Mouse (Mus musculus) spleen, postnatal 4 days (tissue): ENCODE data around the gene Med11.
A peak's percentile ranks its signal among the peaks of the same experiment; 100 is the strongest.
"Not testable (repeated sequence)": the region's sequence is repeated elsewhere in the genome, so short reads cannot be mapped to it uniquely, and the experiment has no call there.

Source experiments
- DNase-seq, 2 experiments: peaks; one replicate each; pipeline ENCODE4 v3.0.0; 2022; ENCODE audit warnings: low spot score in 2 of 2

Gene Med11

DNA sequence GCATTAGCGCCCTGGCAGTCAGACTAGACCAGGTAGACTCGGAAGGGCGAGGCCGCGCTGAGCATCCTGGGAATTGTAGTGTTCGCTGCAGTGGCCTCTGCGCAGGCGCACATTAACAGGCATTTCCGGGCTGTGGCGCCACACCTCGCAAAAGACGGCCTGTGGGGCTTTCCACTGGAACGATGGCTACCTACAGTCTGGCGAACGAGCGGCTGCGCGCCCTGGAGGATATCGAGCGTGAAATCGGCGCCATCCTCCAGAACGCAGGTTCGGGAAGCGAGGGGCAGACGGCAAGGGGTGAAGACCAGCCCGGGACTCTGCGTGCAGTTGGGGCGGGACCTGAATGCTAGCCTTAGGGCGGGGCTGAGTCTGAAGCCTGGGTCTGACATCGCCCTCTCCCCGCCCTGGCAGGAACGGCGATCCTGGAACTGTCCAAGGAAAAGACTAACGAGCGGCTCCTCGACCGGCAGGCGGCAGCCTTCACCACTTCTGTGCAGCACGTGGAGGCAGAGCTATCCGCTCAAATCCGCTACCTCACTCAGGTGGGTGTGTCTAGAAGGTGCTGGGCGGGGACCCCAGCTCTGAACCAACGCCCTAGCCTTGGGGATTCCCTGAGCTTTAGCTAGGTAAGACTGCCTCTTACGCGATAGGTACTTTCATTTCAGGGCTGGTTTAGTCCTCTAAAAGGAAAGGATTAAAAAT lies at the start of gene Med11:
Gene Med11, plus strand, starts transcription at position 123 of the 702 bp plus-strand sequence.
- DNase-seq, result peak; percentile 92 to 96

DNA sequence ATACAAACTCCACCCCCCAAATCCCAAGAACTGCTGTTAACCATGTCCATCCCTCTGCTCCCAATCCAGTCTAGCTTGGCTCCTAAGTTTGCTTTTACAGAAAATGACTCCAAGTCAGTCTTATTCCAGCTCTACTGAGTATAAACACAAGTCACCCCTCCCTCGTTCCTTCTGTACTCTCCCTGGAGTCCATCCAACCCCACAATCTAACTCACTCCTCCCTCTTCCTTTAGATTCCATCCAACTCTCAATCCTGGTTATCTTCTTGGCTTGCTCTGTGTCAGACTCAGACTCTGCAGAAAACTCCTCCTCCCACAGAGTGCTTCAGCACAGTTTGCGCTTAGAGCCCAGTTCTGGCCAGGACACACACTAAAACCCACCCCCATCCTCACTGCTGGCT lies 48.1 kb upstream of the Med11 start:
- DNase-seq, result no peak

DNA sequence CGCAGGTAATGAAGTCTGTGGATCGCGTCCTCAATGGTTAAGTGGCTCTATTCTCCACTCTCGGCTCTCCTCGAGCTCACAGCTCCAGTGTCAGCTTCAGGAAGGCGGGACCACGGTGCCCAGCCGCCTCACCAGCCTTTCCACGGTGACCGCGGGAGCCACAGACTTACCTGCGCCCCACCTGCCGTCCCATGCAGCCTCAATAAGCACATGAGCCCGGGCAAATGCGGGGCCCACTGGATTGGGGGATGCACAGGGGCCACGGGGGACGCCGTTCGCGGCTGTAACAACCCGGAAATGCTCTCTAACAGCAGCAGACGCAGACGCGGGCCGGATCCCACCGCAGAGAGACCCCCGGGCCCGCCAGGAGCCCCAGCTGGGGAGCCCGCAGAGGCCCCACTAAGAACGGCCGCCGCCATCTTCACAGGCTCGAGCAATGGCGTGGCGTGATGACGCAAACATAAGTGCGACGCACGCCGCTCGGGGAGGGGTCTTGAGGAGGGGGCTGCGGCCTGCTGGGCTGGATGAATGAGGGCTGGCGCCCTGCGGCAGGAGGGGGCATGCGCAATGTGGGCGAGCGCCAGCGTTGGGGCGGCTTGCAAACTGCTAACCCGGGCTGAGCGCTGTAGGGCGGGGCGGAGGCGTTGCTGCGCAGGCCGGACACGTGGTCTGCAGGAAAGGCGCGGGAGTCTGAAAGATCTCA lies 42.0 kb upstream of the Med11 start, which contains the start of gene Pelp1:
Gene Pelp1, minus strand, starts transcription at position 438 of the 703 bp plus-strand sequence.
- peak; percentile 81 to 90 for DNase-seq

- DNase-seq, result no peak
Measured at GRCm38 (mm10) chr11:70410297-70410643, 41.4 kb upstream of the Med11 start.

- no peak for DNase-seq
Measured at GRCm38 (mm10) chr11:70412591-70412990, 39.1 kb upstream of the Med11 start.

DNA sequence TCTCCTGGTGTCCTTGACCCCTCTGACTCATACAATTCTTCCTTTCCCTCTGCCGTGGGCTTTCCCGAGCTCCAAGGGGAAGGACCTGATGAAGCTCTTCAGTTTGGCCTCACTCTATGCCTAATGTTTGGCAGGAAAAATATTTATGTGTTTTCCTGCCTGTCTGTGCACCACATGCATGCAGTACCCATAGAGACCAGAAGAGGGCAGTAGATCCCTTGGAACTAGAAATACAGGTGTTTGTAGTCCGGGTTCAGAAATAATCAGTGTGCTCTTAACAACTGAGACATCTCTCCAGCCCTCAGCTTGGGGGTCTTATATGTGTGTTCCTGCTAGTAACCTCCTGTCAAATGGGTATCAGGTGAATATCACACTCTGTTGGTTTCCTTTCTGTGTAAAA lies 37.8 kb upstream of the Med11 start:
- DNase-seq, result peak; percentile 76 to 92

DNA sequence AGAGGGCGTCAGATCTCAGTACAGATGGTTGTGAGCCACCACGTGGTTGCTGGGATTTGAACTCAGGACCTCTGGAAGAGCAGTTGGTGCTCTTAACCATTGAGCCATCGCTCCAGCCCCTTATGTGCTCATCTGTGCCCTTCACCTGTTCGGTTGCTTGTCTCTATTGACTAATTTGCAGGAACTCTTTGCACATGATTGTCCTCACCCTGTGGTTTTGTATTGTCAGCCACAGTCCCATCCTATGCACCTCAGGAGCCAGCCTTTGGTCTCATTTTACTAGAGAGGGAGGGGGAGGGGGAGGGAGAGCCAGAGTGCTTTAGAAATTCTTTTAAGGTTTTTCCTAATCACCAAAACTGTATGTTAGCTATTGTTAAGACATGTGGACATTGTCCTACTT lies 33.5 kb upstream of the Med11 start:
- no peak for DNase-seq

- no peak for DNase-seq
Measured at GRCm38 (mm10) chr11:70419486-70419885, 32.2 kb upstream of the Med11 start.

DNA sequence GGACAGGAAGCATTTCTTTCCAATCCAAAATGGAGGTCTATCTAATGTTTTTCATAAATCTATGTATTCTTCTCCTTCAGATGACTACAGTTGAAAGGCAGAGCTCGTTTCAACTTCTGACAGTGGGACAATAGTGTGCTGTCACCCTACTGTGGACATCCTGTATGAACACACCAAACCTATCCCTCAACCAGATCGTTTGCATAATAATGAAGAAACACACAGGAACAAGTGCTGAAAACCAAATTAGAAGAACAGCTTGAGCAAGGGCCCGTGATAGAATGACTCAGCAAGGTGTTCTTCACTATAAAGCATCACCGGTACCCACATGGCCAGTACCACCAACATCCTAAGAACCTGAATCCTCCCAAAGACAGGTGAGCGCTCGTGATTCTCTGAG lies 25.1 kb upstream of the Med11 start:
- not testable (repeated sequence) for DNase-seq

- no peak for DNase-seq
Measured at GRCm38 (mm10) chr11:70431574-70431973, 20.1 kb upstream of the Med11 start.

DNA sequence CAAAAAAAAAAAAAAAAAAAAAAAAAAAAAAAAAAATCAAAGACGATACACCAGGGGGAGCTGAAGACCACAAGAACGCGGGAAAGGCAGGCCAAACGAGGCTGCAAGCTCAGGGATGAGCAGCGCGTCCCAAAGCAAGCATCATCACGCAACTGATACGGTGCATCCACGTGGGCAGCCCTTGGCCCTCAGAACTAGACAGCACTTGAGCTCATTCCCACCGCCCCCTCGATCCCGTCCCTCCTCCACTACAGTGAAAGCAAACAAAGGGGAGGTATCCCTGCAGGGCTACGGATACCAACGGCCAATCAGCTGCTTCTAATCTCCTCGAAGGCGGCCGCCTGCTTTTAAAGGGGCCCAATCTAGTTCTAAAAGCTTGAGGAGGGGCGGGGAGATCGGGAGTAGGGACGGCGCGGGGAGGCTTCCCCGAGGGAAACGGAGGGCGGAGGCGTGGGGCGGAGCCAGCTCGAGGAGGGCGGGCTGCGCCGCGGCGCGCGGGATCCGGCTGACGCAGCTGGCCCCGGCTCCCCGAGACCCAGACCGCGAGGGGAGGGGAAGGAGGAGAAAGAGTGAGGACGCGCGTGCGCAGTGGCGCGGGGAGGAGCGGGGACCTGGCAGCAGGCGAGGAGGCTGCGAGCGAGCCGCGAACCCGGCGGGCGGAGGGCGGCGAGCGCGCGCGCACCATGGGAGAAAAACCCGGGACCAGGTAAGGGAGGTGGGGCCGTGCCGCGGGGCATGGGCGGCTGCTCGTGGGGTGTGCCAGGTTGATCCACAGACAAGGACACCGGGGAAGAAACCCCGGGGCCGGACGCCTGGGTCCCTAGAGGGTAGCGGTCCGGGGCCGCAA lies 19.4 kb upstream of the Med11 start, which contains the start of gene Arrb2:
Gene Arrb2, plus strand, starts transcription at position 588 of the 847 bp plus-strand sequence.
- peak; percentile 97 to 99 for DNase-seq

GRCm38 (mm10) chr11:70432895-70433568 lies 18.7 kb upstream of the Med11 start:
- peak in 1 of 2 experiments; percentile 30 for DNase-seq

DNA sequence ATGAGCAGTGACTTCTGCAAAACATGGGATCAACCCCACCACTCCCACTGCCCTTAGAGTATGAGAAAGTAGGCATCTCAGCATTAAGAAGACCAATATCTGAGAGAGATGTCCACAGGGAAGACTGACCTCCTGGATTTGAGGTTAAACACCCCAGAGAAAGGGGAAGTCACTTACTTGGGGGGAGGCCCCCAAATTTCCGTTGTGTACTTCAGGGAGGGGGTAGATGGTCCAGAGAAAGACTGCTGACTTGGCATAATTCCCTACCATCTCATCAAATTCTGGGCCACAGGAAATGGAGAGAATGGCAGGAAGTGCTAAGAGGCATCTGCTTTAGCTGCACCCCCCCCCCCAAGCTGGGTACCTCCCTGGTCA lies 18.2 kb upstream of the Med11 start:
- DNase-seq, result no peak

DNA sequence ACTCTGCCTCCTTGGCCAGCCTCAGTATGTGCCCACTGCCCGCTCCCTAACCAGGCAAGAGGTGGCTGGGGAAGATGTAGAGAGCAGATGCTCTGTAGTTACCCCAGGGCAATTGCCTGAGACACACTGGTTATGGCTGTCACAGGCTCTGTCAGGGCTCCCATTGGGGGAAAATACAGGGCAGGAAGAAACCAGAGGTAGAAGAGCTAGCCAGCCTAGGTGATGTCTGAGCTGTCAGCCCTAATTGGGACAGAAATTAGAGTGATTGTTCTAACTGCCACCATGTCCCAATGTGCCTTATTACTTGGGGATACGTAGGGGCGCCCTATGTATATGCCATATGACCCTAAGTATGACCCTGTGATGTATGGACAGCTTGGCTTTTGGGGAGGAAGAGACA lies 17.8 kb upstream of the Med11 start:
- no peak for DNase-seq

DNA sequence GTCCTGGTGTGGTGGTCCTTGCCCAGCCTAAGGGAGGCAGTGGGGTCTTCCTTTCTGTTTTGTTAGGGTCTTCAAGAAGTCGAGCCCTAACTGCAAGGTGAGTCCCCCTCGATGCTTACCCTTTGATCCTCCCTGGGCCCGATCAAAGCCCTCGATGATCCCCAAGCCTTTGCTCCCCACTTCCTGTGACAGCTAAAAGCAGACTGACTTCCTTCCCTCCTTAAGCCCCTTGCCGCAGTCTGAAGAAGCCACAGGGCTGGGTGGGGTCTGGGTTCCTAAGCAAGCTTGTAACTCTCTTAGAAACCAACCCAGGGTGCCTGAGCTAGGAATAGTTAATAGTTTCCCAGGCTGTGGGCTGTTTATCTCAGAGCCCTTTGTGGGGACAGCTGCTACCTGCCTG lies 16.2 kb upstream of the Med11 start:
- DNase-seq, result no peak

DNA sequence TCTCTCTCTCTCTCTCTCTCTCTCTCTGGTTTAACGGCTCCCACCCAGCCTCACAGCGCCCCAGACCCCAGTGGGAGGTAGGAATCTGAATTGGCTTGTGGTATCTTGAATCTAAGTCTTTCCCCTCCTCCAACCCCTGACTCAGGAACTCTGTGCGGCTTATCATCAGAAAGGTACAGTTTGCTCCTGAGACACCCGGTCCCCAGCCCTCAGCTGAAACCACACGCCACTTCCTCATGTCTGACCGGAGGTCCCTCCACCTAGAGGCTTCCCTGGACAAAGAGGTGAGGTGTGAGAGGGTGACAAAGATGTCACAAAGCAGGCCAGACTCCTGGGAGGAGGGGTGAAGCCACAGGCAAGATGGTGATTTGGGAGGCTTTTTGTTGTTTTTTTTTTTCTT lies 14.3 kb upstream of the Med11 start:
- no peak for DNase-seq

GRCm38 (mm10) chr11:70438728-70439374 lies 12.9 kb upstream of the Med11 start:
- no peak for DNase-seq

DNA sequence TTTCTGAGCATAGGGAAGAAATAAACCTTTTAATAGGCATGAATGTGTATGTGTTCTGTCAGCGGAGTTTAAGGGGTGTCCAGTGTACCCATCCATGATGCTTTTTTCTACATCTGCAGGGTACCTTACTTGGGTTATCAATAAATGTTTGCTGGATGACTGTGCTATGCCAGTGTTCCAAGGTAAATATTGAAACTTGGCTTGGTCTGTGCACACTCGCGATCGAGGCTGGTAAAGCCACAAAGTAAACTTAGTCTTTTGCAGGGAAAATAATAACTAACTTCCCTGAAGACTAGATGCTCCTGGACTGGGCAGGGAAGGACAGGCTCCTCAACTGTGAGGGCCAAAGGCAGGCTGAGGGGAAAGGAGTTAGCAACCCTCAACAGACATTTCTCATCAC lies 11.1 kb upstream of the Med11 start:
- no peak for DNase-seq

DNA sequence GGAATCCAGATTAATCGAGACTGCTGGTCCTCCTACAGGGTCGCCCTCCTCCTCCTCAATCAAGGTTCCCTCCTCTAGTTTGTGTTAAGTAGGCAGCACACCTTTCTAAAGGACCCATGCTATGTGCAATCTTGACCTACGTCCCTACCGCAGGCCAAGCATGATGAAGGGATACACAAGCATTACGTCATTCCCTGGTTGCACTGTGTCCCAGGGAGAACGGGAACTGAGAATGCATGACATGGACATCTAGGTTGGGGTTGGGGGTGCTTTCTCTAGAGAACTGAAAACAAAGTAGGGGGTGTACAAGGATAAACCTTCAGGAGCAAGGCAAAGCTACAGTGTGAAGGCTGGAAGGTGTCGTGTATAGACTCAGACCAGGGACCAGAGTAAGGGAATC lies 9.8 kb upstream of the Med11 start:
- no peak for DNase-seq

DNA sequence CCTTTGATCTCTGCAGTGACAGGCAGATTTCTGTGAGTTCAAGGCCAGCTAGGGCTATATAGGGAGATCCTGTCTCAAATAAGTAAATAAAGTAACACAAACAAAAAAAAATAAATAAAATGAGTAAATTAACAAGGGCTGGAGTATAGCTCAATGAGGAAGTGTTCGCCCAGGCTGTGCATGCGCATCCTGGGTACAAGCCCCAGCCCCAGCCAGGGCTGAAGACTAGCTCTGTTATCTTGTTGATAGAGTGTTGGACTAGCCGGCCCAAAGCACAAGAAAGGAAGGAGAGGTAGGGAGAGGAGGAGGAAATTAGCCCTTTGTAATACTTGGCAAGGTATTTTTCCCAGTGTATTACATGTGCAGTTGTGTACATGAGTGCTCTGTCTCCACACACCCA lies 7.8 kb upstream of the Med11 start:
- no peak for DNase-seq

- no peak for DNase-seq
Measured at GRCm38 (mm10) chr11:70444667-70445066, 7.1 kb upstream of the Med11 start.
